Mouse (Mus musculus) limb, embryonic 14.5 days (tissue): ENCODE measurements around the gene Snap91. TPM values are rescaled to one million over a fixed set of nuclear protein-coding genes. Genes with fewer than 3 reads are reported as not detected.

Experiments
- ATAC-seq: fragments of 200-750 bp; cut with Nextera tagmentation; 2 replicates; pipeline ENCODE4 v1.8.0; 2017; ENCODE audit warnings: low read depth, moderate number of reproducible peaks, moderate TSS enrichment; ENCODE audit not compliant: low FRiP score
- DNase-seq: peaks from one replicate; pipeline ENCODE4 v3.0.0-alpha.2; 2015; ENCODE audit warnings: low spot score
- H3K27ac ChIP-seq: fragments of 300-500 bp; sonication (generic); replicated peaks from 2 replicates; pipeline ENCODE4 v1.5.1; 2014; ENCODE audit warnings: low read depth, mild to moderate bottlenecking, low read length, moderate library complexity, mixed read lengths
- H3K27me3 ChIP-seq: fragments of 300-500 bp; sonication (generic); 2 replicates; pipeline ENCODE4 v1.6.1; 2014; ENCODE audit warnings: low read length, mixed read lengths; ENCODE audit not compliant: control insufficient read depth, insufficient read depth
- H3K36me3 ChIP-seq: fragments of 300-500 bp; sonication (generic); 2 replicates; pipeline ENCODE4 v1.6.1; 2014; ENCODE audit warnings: mild to moderate bottlenecking, low read length, moderate library complexity, mixed read lengths; ENCODE audit not compliant: control insufficient read depth, insufficient read depth
- H3K4me1 ChIP-seq: fragments of 300-500 bp; sonication (generic); 2 replicates; pipeline ENCODE4 v1.6.1; 2014; ENCODE audit warnings: antibody characterized with exemption, low read length, mixed read lengths; ENCODE audit not compliant: control insufficient read depth, insufficient read depth
- H3K4me2 ChIP-seq: fragments of 300-500 bp; sonication (generic); replicated peaks from 2 replicates; pipeline ENCODE4 v1.6.1; 2014; ENCODE audit warnings: low read depth, mild to moderate bottlenecking, low read length, moderate library complexity; ENCODE audit not compliant: severe bottlenecking
- H3K4me3 ChIP-seq: fragments of 300-500 bp; sonication (generic); replicated peaks from 2 replicates; pipeline ENCODE4 v1.5.1; 2014; ENCODE audit warnings: low read length
- H3K9ac ChIP-seq: fragments of 300-500 bp; sonication (generic); 2 replicates; pipeline ENCODE4 v1.6.1; 2014; ENCODE audit warnings: mild to moderate bottlenecking, low read depth, low read length, moderate library complexity; ENCODE audit not compliant: severe bottlenecking
- H3K9me3 ChIP-seq: fragments of 300-500 bp; sonication (generic); 2 replicates; pipeline ENCODE4 v1.6.1; 2016; ENCODE audit warnings: low read length; ENCODE audit not compliant: control insufficient read depth
- POLR2A ChIP-seq: fragments of 200-500 bp; IDR thresholded peaks from 2 replicates; pipeline ENCODE4 v1.8.0; 2012; ENCODE audit warnings: inconsistent platforms, mild to moderate bottlenecking, moderate library complexity, borderline replicate concordance; ENCODE audit not compliant: insufficient read depth, insufficient read length; ENCODE audit errors: extremely low read depth
- WGBS: fragments of 180-500 bp; shearing (Covaris S2); extraction: QIAGEN DNeasy Blood & Tissue Kit; methylation state at CpG from one replicate; pipeline ENCODE4 v1.1.7; 2014; 5-methylcytosine and 5-hydroxymethylcytosine counted together
- polyA plus RNA-seq, 2 experiments: library from polyadenylated mRNA; depleted of rRNA in 1 of 2; stranded (reverse) in 1 of 2; unstranded in 1 of 2; fragments of >200 nt; fragmentation: Nextera tagmentation in 1 of 2; extraction: Ambion mirVana in 1 of 2; gene quantifications; 2 replicates each; pipeline versions ENCODE4 v1.2.1 to v1.2.3; 2012 to 2014

Gene Snap91
- polyA plus RNA-seq, 2 experiments: 5.5 to 9.3 TPM

DNA sequence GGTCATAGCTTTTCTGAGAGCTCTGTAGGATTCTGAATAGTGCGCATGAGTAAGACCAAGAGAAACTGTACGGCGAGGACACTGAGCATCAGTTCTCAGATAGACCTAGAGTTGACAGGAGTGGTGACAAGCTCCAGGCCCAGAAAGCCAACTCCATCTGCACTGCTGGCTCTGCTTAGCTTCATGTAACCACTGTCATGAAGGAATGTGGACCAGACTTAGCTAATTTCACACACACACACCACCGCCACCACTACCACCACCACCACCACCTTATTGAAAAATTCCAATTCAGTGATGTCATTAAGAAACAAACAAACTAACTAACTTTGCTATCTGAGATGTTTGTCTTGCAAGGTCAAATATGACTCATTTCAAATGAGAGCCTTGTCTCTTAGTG, 143.5 kb downstream of the Snap91 start:
- no peak for TF ChIP-seq POLR2A
- no peak overlapping the region for H3K4me3 ChIP-seq
- H3K9me3 ChIP-seq: no peaks in the 10 kb centered on the region
- ATAC-seq (no peak), DNase-seq (no peak)
- H3K4me2 ChIP-seq: no peak overlapping the region
- H3K9ac ChIP-seq: no peak overlapping the region
- H3K27ac ChIP-seq: no peak overlapping the region
- no peaks in the 10 kb centered on the region for H3K36me3 ChIP-seq
- H3K27me3 ChIP-seq: no peaks in the 10 kb centered on the region
- WGBS: 90% methylated on average over 4 of the region's 4 CpGs
- H3K4me1 ChIP-seq: no peaks in the 10 kb centered on the region

DNA sequence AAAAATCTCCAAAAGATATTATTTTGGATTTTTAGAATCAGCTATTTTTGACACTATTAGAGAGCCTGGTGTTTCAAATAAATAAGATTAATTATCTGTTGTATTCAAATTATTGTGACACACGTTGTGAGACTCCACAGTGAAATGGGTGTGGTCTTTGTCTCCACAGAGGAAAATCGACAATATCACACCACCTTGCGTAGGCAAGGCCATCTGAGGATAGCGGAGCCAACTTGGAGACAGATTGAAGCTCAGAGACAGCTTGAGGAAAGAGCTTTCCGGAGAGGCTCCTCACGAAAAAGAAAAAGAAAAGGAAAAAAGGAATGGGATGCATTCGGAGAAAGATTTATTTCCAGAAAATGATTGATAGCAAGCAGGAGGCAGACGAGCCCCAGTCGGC, 145.7 kb downstream of the Snap91 start:
- WGBS: 66% methylated on average over 9 of the region's 9 CpGs
- ATAC-seq (no peak), DNase-seq (no peak)
- Histone ChIP-seq H3K27ac (no peak overlapping the region), H3K9me3 (no peaks in the 10 kb centered on the region), H3K4me1 (no peaks in the 10 kb centered on the region), H3K27me3 (no peaks in the 10 kb centered on the region), H3K36me3 (no peaks in the 10 kb centered on the region), H3K9ac (no peak overlapping the region), H3K4me2 (no peak overlapping the region), H3K4me3 (no peak overlapping the region)
- no peak for TF ChIP-seq POLR2A

DNA sequence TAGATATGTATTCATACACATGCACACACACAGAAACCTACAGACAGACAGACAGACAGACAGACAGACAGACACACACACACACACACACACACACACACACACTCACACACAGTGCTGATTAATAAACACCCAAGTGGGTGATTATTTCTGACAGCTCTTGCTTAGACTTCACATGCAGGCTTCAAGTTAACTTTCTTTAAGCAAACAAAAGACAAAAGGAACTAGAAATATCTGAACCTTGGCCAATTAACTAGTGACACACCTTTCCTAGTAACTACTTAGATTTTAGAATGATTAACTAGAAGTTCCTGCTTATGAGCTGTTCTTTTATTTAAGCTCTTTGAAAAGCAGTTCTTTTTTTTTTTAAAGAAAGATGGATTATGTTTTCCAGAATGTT, 146.1 kb downstream of the Snap91 start:
- Histone ChIP-seq H3K27me3 (no peaks in the 10 kb centered on the region), H3K36me3 (no peaks in the 10 kb centered on the region), H3K4me1 (no peaks in the 10 kb centered on the region), H3K9ac (no peak overlapping the region), H3K27ac (no peak overlapping the region), H3K4me3 (no peak overlapping the region), H3K9me3 (no peaks in the 10 kb centered on the region), H3K4me2 (no peak overlapping the region)
- DNase-seq (no peak), ATAC-seq (no peak)
- TF ChIP-seq POLR2A: no peak

DNA sequence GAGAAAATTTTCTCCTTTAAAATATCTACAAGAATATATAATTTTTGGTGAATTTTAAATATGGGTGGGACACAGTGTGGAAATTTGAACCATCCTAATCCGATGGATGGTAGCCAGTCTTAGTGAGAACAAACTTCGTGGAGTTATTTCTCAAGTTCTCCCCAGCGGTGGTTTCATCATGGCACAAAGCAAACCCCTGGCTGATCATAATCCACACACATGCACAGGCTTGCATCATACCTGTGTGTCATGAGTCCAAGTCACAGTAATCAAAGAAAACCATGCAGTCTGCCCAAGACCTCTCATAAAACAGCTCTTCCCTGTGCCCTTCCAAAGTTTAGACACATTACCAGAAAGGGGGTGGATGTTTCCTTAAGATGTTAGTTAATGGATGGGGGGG, 150.6 kb downstream of the Snap91 start:
- no peak overlapping the region for H3K27ac ChIP-seq
- no peaks in the 10 kb centered on the region for H3K9me3 ChIP-seq
- DNase-seq (no peak), ATAC-seq (no peak)
- WGBS: 89% methylated on average over 3 of the region's 3 CpGs
- no peaks in the 10 kb centered on the region for H3K27me3 ChIP-seq
- TF ChIP-seq POLR2A: no peak
- H3K36me3 ChIP-seq: no peaks in the 10 kb centered on the region
- H3K9ac ChIP-seq: no peak overlapping the region
- no peak overlapping the region for H3K4me2 ChIP-seq
- no peak overlapping the region for H3K4me3 ChIP-seq
- H3K4me1 ChIP-seq: peaks cover 8% of the 10 kb centered on the region; the same call in 1 of the 2 replicates

DNA sequence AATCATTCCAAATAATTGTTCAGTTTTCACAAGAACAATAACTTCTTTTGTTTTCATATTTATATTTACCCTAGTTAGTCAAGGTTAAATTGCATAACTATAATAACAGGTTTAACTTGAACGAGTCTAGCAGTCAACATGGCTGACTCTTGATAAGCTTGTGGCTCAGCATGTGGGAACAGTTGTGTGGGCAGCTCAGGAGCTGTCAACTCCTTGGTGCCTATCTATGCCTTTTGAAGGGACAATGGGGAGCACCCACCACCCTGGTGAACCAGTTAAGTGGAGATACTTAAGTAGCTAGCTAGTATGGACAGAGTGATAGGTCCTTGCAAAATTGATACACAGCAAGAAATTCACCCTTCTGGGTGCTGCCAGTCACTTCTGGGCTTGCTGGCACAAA, 151.4 kb downstream of the Snap91 start:
- no peak overlapping the region for H3K4me2 ChIP-seq
- H3K9me3 ChIP-seq: no peaks in the 10 kb centered on the region
- TF ChIP-seq POLR2A: no peak
- DNase-seq: no peak
- H3K4me1 ChIP-seq: peaks cover 8% of the 10 kb centered on the region; the same call in 1 of the 2 replicates
- no peak overlapping the region for H3K27ac ChIP-seq
- no peaks in the 10 kb centered on the region for H3K36me3 ChIP-seq
- H3K27me3 ChIP-seq: no peaks in the 10 kb centered on the region
- WGBS: 66% methylated on average over 1 of the region's 1 CpGs
- H3K9ac ChIP-seq: no peak overlapping the region
- no peak for ATAC-seq
- H3K4me3 ChIP-seq: no peak overlapping the region

DNA sequence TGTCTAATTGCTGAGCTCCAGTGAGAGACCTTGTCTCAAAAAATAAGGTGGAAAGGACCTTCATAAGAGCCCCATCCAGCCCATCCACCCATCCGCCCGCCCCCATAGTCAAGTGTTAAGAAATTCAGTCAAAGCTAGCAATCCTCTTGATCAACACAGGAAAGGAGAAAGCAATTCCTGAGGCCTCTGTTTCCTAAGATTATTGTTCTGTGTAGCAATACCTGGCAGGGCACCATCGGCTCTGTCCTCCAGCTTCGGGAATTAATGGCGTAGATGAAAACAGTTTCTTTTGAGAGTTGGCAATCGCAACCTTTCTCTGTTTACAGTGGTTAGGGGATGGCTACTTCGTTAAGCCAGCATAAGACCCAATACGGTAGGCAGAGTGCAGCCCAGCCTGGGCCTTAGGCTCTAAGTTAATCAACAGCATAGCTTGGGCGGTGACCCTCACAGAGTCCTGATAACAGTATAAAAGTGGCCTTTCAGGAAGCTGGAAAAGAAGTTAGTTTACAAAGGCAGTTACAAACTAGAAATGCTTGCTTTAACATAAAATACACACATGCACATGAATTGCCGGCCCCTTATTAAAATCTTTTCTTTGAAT, 152.1 kb downstream of the Snap91 start:
- Histone ChIP-seq H3K4me1 (peaks cover 8% of the 10 kb centered on the region; the same call in 1 of the 2 replicates), H3K9me3 (no peaks in the 10 kb centered on the region), H3K4me3 (no peak overlapping the region), H3K27me3 (no peaks in the 10 kb centered on the region), H3K9ac (no peak overlapping the region), H3K36me3 (no peaks in the 10 kb centered on the region), H3K27ac (no peak overlapping the region), H3K4me2 (no peak overlapping the region)
- no peak for DNase-seq
- no peak for ATAC-seq
- WGBS: 82% methylated on average over 10 of the region's 10 CpGs
- no peak for TF ChIP-seq POLR2A
